Mouse (Mus musculus): ENCODE results near the gene Pde2a.

GRCm38 (mm10) chr7:101501236-101501635 lies 79.7 kb downstream of the Pde2a start:
- TF ChIP-seq POLR2A (IDR thresholded peaks at IDR 0.05; ENCODE audit: insufficient read depth, low read depth, low read length) (no peak), EP300 (IDR thresholded peaks at IDR 0.05; ENCODE audit: insufficient read depth, low read depth, low read length) (no peak), CTCF (IDR thresholded peaks at IDR 0.05) (no peak)
